Mouse (Mus musculus) right cerebral cortex, adult 2 months (tissue): Measurements from ENCODE around the gene Zfp626.
"Not testable (repeated sequence)": the region's sequence is repeated elsewhere in the genome, so short reads cannot be mapped to it uniquely, and the experiment has no call there.

Source experiments
- DNase-seq, 2 experiments: peaks; one replicate each; pipeline ENCODE4 v3.0.0; 2021 to 2022; ENCODE audit warnings: low spot score in 2 of 2

Gene Zfp626

DNA sequence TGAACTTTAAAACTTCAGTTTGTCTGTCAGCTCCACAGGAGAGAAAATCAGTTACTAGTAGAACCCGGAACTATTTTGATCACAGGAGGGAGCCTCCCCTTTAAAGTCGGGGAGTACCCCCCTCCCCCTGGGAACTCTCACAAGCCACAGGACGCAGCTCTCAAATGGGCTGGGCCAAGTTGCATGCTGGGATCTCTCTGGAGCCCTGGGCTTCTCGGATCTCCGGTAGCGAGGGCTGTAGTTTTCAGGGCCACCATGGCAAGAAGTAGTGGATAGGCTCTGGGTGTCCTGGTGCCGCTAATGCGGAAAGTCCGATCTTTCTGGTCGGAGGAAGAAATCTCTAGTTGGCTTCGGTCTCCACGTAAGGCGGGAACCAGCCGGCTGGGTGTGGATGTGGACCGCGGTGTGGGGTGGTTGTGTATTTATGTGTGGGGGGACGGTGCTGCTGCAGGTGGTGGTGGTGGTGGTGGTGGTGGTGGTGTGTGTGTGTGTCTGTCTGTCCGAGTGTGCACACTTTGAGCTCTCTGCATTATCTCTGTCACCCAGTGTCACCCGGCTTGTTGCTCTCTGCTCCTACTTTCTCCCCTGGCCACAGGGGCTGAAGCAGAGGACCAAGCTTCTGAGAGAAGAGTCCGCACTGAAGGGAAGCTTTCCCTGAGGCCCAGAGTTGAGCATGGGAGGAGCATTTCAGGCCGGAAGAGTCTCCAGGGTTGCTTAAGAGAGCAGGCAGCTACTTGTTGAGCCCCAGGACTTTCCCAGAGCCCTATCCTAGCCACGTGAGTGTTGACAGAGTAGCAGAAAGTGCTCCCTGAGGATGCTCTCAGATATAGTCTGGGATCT lies 53.6 kb downstream of the Zfp626 start:
- DNase-seq, result peak; percentile 27 to 56

DNA sequence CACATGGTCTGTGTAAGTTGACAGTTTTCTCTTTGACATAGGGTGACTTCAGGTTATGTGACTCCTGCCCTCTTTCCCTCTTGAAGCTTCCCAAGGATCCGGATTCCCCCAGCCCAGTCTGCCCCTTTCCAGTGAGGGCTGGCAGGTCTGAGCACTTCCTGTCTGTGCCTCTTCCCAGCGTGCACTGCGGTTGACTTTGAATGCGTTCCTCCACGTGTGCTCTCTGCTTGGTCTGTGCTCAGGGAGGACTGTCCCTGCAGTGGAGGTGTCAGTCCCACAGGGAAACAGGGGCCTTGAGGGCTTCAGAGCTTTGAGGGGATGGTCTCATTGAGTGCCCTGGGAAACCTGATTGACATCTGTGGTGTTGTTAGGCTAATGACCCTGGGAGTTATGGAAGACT lies 55.6 kb downstream of the Zfp626 start:
- not testable (repeated sequence) for DNase-seq
